9 mouse cellular contexts compared by ENCODE assay signal in genomic region chr13:43268539-43269327, GRCm38 (mm10). TPM values are rescaled to one million over a fixed set of nuclear protein-coding genes. Genes with fewer than 3 reads are reported as not detected.
A peak's percentile ranks its signal among the peaks of the same experiment; 100 is the strongest.
DNase-seq lines count a peak whose midpoint lies in the region; ATAC-seq and TF ChIP-seq lines count a peak whose summit lies in the region.
"Had no signal": no experiment of that assay in that cellular context is flagged by ENCODE, and none has a peak within 500 bp of the region (broad histone marks: within the 10 kb centered on the region; RNA-seq: fewer than 3 reads in every experiment).

No protein-coding gene starts in this region.

- H3K4me3 ChIP-seq in lung, embryonic 15.5 days = no peak overlapping the region
- H3K4me3 ChIP-seq in lung, adult 2 months (replicated peaks; ENCODE audit: extremely low read depth, low read depth, low read length) = no peak overlapping the region
- H3K4me3 ChIP-seq in stomach, postnatal 0 days (ENCODE audit: low read depth, low read length) = no peak overlapping the region
- H3K4me3 ChIP-seq: hindbrain, embryonic 15.5 days had no signal

- no peaks in the 10 kb centered on the region for H3K36me3 ChIP-seq in lung, embryonic 15.5 days
- H3K36me3 ChIP-seq in stomach, postnatal 0 days (ENCODE audit: control insufficient read depth, insufficient read depth, low read length) = no peaks in the 10 kb centered on the region
- H3K36me3 ChIP-seq: hindbrain, embryonic 15.5 days had no signal

- no peak overlapping the region for H3K9ac ChIP-seq in lung, embryonic 15.5 days
- H3K9ac ChIP-seq in stomach, postnatal 0 days (ENCODE audit: low read length) = no peak overlapping the region
- H3K9ac ChIP-seq: hindbrain, embryonic 15.5 days had no signal

- H3K9me3 ChIP-seq in lung, embryonic 15.5 days = no peaks in the 10 kb centered on the region
- H3K9me3 ChIP-seq in stomach, postnatal 0 days (ENCODE audit: control insufficient read depth, low read length) = no peaks in the 10 kb centered on the region
- H3K9me3 ChIP-seq: hindbrain, embryonic 15.5 days had no signal

- peak; percentile 24; the same call in 1 of the 2 replicates for ATAC-seq in lung, embryonic 15.5 days (ENCODE audit: borderline replicate concordance, extremely low read depth, low FRiP score, low TSS enrichment)
- no peak for ATAC-seq in stomach, postnatal 0 days (ENCODE audit: low FRiP score, low TSS enrichment)

- peaks cover 17% of the 10 kb centered on the region for H3K4me1 ChIP-seq in lung, embryonic 15.5 days
- peaks cover 9% of the 10 kb centered on the region; the same call in 1 of the 2 replicates for H3K4me1 ChIP-seq in lung, adult 2 months (ENCODE audit: control insufficient read depth, insufficient read depth, low read length)
- H3K4me1 ChIP-seq in stomach, postnatal 0 days (replicated peaks; ENCODE audit: control insufficient read depth, insufficient read depth) = no peaks in the 10 kb centered on the region

- no peaks in the 10 kb centered on the region for H3K27me3 ChIP-seq in lung, embryonic 15.5 days
- no peaks in the 10 kb centered on the region for H3K27me3 ChIP-seq in stomach, postnatal 0 days (ENCODE audit: control insufficient read depth, insufficient read depth, low read length)
- H3K27me3 ChIP-seq: hindbrain, embryonic 15.5 days had no signal

- no peak for TF ChIP-seq POLR2A in lung, adult 2 months (IDR thresholded peaks at IDR 0.05; ENCODE audit: borderline replicate concordance, extremely low read depth, low read depth, low read length)

- TF ChIP-seq CTCF in lung, adult 2 months (IDR thresholded peaks at IDR 0.05; ENCODE audit: insufficient read depth, low read length) = no peak
- no peak for TF ChIP-seq CTCF in stomach, postnatal 0 days (IDR thresholded peaks at IDR 0.05; ENCODE audit: low read depth)

- WGBS in lung, embryonic 15.5 days = 48% methylated on average over 12 of the region's 12 CpGs
- 42% methylated on average over 12 of the region's 12 CpGs for WGBS in lung, adult 2 months
- WGBS in stomach, postnatal 0 days = 51% methylated on average over 12 of the region's 12 CpGs

- H3K4me2 ChIP-seq in lung, embryonic 15.5 days = no peak overlapping the region
- H3K4me2 ChIP-seq in stomach, postnatal 0 days (replicated peaks; ENCODE audit: low read depth) = no peak overlapping the region
- H3K4me2 ChIP-seq: hindbrain, embryonic 15.5 days had no signal

- DNase-seq in lung, adult 2 months = no peak
- DNase-seq in T-cell, adult 2 months (ENCODE audit: low spot score) = peak; percentile 94
- DNase-seq in lung, postnatal 36 days = peak; percentile 32
- peak; percentile 74 for DNase-seq in thymus, postnatal 0 days (ENCODE audit: low spot score)
- DNase-seq in testis, postnatal 14 days (ENCODE audit: low spot score) = no peak
- no peak for DNase-seq in layer of hippocampus, adult 9-11 months
- no peak for DNase-seq in stomach, postnatal 0 days (ENCODE audit: low spot score)

- TF ChIP-seq EP300 in stomach, postnatal 0 days (optimal IDR thresholded peaks at IDR 0.05) = no peak

- H3K27ac ChIP-seq in lung, embryonic 15.5 days = no peak overlapping the region
- no peak overlapping the region for H3K27ac ChIP-seq in stomach, postnatal 0 days (replicated peaks)
- H3K27ac ChIP-seq: hindbrain, embryonic 15.5 days had no signal

RNA-seq across cellular contexts. Expression of gene Gfod1, which starts 35.2 kb away (rescaled TPM):
- 0.66 and 0.76 TPM in 2 replicates for polyA plus RNA-seq in lung, embryonic 15.5 days (2015; fragmentation: Nextera tagmentation; extraction: Ambion mirVana)
- polyA plus RNA-seq in lung, adult 2 months (2012; rRNA removed) = 11.7 and 12.9 TPM in 2 replicates
- 1.1 and 1.8 TPM in 2 replicates for polyA plus RNA-seq in thymus, postnatal 0 days (2015; fragmentation: Nextera tagmentation; extraction: Ambion mirVana)
- polyA plus RNA-seq in stomach, postnatal 0 days (2015; fragmentation: Nextera tagmentation; extraction: Ambion mirVana) = 0.57 and 1.1 TPM in 2 replicates

Comparison
In these comparisons a context has a peak if more than half of its experiments do, and no peak if none do; other contexts are left out.
1. DNase-seq: peak in T-cell, adult 2 months (single experiment), lung, postnatal 36 days (single experiment) and thymus, postnatal 0 days (single experiment); none in lung, adult 2 months (single experiment), testis, postnatal 14 days (single experiment), layer of hippocampus, adult 9-11 months (single experiment) and stomach, postnatal 0 days (single experiment).